Mouse (Mus musculus): Measurements from ENCODE around the gene 2010003K11Rik.
A peak's percentile ranks its signal among the peaks of the same experiment; 100 is the strongest.
"Not testable (repeated sequence)": the region's sequence is repeated elsewhere in the genome, so short reads cannot be mapped to it uniquely, and the experiment has no call there.

Gene 2010003K11Rik

GRCm38 (mm10) chr19:4461981-4462380, 36.4 kb downstream of the 2010003K11Rik start:
- no peak for DNase-seq (ENCODE audit: low read depth, low spot score)

DNA sequence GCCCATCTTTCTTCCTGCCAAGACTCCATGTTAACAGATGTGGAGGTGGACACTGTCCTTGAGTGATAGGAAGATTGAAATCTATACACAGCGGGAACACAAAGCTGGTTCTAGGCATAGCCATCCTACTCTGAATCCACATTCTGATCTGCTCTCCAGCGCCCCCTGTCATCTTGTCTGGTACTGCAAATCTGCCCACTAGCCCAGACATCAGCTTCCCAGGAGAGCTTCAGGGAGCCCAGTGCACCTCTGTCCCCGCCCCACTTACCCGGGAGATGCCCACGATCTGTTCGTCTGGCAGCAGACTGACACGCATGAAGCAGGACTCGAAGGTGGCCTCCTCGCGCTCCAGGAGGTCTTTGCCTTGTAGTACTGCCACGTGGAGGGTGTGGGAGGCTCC, 42.2 kb downstream of the 2010003K11Rik start:
- peak; percentile 45 for DNase-seq (ENCODE audit: low read depth, low spot score)

- DNase-seq (ENCODE audit: low read depth, low spot score): no peak
These were observed 43.1 kb downstream of the 2010003K11Rik start for GRCm38 (mm10) chr19:4455071-4455800.

DNA sequence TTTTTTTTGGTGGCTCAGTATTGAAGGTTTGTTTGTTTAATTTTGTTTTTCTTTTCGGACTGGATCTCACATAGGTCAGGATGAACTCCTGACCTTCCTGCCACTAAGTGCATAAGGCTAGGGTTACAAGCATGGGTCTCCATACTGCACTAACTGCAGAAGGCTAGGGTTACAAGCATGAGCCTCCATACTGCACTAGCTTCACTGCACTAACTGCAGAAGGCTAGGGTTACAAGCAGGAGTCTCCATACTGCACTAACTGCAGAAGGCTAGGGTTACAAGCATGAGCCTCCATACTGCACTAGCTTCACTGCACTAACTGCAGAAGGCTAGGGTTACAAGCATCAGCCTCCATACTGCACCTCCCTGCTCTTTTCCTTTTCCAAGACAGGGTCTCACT, 44.3 kb downstream of the 2010003K11Rik start:
- not testable (repeated sequence) for DNase-seq (ENCODE audit: low read depth, low spot score)

- DNase-seq (ENCODE audit: low read depth, low spot score): no peak
These were observed 45.9 kb downstream of the 2010003K11Rik start for GRCm38 (mm10) chr19:4452525-4452924.

DNA sequence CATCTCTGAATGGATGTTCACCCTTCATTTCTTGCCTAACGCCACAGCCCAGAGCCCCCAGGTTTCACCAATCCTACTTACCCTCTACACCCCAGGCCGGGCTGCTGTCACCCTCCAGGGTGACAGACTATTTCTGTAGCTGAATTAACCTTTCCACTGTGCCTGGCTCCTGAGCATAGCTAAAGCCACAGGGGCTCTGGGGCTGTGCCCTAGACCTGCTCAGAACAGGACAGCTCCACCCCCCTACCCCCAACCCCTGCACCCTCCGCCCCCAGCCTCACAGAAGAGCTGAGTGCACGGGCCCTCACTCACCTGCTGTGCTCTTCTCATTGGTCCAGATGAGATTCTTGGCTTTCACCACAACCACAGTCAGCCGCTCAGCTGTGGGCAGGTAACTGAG, 46.4 kb downstream of the 2010003K11Rik start:
- no peak for DNase-seq (ENCODE audit: low read depth, low spot score)

DNA sequence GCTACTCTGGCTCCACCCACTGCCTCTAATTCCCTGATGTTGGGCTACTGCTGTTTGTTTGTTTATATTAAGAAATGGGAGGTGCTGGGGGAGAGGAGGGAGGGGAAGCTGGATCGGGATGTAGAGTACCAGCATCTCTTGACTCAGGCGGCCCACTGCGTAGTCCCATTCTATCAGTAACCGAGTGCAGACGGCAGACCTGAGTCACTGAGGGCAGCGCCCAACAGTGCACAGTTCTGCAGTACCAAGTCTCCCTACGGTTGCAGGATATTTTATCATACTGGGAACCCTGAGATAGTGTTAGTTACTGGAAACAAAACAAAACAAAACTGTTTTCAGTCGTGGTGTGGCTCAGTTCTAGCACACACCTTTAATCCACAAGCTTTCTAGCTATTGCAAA, 47.3 kb downstream of the 2010003K11Rik start:
- no peak for DNase-seq (ENCODE audit: low read depth, low spot score)

DNA sequence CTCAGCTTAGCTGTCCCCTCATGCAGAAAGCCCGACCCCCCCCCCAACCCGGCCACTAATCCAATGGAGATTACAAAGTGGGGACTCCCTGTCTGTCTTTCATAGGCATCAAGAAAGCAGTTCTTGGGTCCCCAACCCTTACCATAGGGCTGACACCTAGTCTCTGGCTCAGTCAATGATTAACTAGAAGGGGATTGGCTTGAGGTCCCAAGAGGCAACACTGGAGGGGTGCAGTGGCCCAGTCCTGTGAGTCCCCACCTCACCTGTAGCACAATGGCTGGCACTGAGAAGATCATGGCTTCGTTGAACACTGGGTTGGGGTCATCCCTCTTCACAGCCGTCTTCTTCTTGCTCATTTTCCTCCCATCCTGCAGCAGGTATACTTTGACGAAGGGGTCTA, 47.7 kb downstream of the 2010003K11Rik start:
- DNase-seq (ENCODE audit: low read depth, low spot score): no peak

- DNase-seq (ENCODE audit: low read depth, low spot score): no peak
These were observed 49.2 kb downstream of the 2010003K11Rik start for GRCm38 (mm10) chr19:4449230-4449629.

GRCm38 (mm10) chr19:4447445-4447844, 50.9 kb downstream of the 2010003K11Rik start:
- no peak for DNase-seq (ENCODE audit: low read depth, low spot score)

All from A20 (cell line).